Mouse (Mus musculus) T-helper 17 cell (primary cell): ENCODE results near the gene Uxs1.

Experiments used
- in situ Hi-C, 2 experiments: fragments of 300-600 bp; cut with MboI, MseI; formaldehyde crosslinking; loops; 1 replicate in 1 of 2; 2 replicates in 1 of 2; pipeline ENCODE4 v1.15.1; 2025; ENCODE audit warnings: high pct_unique_total_duplicates in 2 of 2

Uxs1 gene

GRCm38 (mm10) chr1:43827763-43828194 lies at the start of gene Uxs1:
TSS of gene Uxs1 (minus strand) at chr1:43827800.
- in situ Hi-C loops, result loop anchor here in 1 of 2 experiments (5.0 kb wide), 1 partner anchor 65 kb away; no protein-coding TSS in a partner anchor

- in situ Hi-C loops, result no loop called here
Observed at GRCm38 (mm10) chr1:43877233-43877632, 49.6 kb upstream of the Uxs1 start.

GRCm38 (mm10) chr1:43871116-43871515 lies 43.5 kb upstream of the Uxs1 start:
- in situ Hi-C loops, result no loop called here

- in situ Hi-C loops, result loop anchor here in 1 of 2 experiments (5.0 kb wide), 1 partner anchor 581 kb away; no protein-coding TSS in a partner anchor
Observed at GRCm38 (mm10) chr1:43868510-43868909, 40.9 kb upstream of the Uxs1 start.

GRCm38 (mm10) chr1:43864758-43865157 lies 37.2 kb upstream of the Uxs1 start:
- in situ Hi-C loops, result loop anchor here in 1 of 2 experiments (5.0 kb wide), 1 partner anchor 577 kb away; no protein-coding TSS in a partner anchor

GRCm38 (mm10) chr1:43862614-43863013 lies 35.0 kb upstream of the Uxs1 start:
- in situ Hi-C loops, result no loop called here

GRCm38 (mm10) chr1:43858988-43859387 lies 31.4 kb upstream of the Uxs1 start:
- in situ Hi-C loops, result no loop called here

GRCm38 (mm10) chr1:43857656-43858055 lies 30.1 kb upstream of the Uxs1 start:
- in situ Hi-C loops, result no loop called here

GRCm38 (mm10) chr1:43855591-43855990 lies 28.0 kb upstream of the Uxs1 start:
- in situ Hi-C loops, result no loop called here

- in situ Hi-C loops, result no loop called here
Observed at GRCm38 (mm10) chr1:43843398-43843797, 15.8 kb upstream of the Uxs1 start.

GRCm38 (mm10) chr1:43837236-43837635 lies 9.6 kb upstream of the Uxs1 start:
- in situ Hi-C loops, result no loop called here

GRCm38 (mm10) chr1:43830096-43830495 lies 2.5 kb upstream of the Uxs1 start:
- in situ Hi-C loops, result no loop called here

GRCm38 (mm10) chr1:43827002-43827762 lies 418 bp downstream of the Uxs1 start:
- in situ Hi-C loops, result loop anchor here in 1 of 2 experiments (5.0 kb wide), 1 partner anchor 65 kb away; no protein-coding TSS in a partner anchor

- in situ Hi-C loops, result loop anchor here in 1 of 2 experiments (5.0 kb wide), 1 partner anchor 64 kb away; no protein-coding TSS in a partner anchor
Observed at GRCm38 (mm10) chr1:43826628-43827001, 985 bp downstream of the Uxs1 start.

- in situ Hi-C loops, result no loop called here
Observed at GRCm38 (mm10) chr1:43823406-43823805, 4.2 kb downstream of the Uxs1 start.

- in situ Hi-C loops, result no loop called here
Observed at GRCm38 (mm10) chr1:43822586-43822985, 5.0 kb downstream of the Uxs1 start.

GRCm38 (mm10) chr1:43821804-43822203 lies 5.8 kb downstream of the Uxs1 start:
- in situ Hi-C loops, result no loop called here

- in situ Hi-C loops, result no loop called here
Observed at GRCm38 (mm10) chr1:43820571-43820970, 7.0 kb downstream of the Uxs1 start.

GRCm38 (mm10) chr1:43819091-43819490 lies 8.5 kb downstream of the Uxs1 start:
- in situ Hi-C loops, result no loop called here

- in situ Hi-C loops, result no loop called here
Observed at GRCm38 (mm10) chr1:43818356-43818755, 9.2 kb downstream of the Uxs1 start.

- in situ Hi-C loops, result no loop called here
Observed at GRCm38 (mm10) chr1:43811764-43812163, 15.8 kb downstream of the Uxs1 start.

- in situ Hi-C loops, result no loop called here
Observed at GRCm38 (mm10) chr1:43811055-43811454, 16.5 kb downstream of the Uxs1 start.

- in situ Hi-C loops, result no loop called here
Observed at GRCm38 (mm10) chr1:43809351-43809750, 18.2 kb downstream of the Uxs1 start.
